Mouse (Mus musculus) hindlimb bud, embryonic 11.5 days (tissue): ENCODE measurements at regions not wholly inside any gene's neighbourhood (a gene's known extent, or its start where the extent isn't known, plus 50 kb on each side); places are given as distances from the start of the nearest gene placed in this dataset.

Experiments
- DNase-seq: peaks from one replicate; pipeline ENCODE4 v3.0.0-alpha.2; 2012; ENCODE audit warnings: low read depth, low spot score; ENCODE audit errors: extremely low spot score

GRCm38 (mm10) chr6:94776585-94776984, 76.6 kb upstream of the Lrig1 start:
- no peak for DNase-seq

GRCm38 (mm10) chr6:94774871-94775270, 74.9 kb upstream of the Lrig1 start:
- no peak for DNase-seq

- DNase-seq = no peak
Observed at GRCm38 (mm10) chr6:94773604-94774486, 73.9 kb upstream of the Lrig1 start.

- no peak for DNase-seq
Observed at GRCm38 (mm10) chr6:94772868-94773603, 73.1 kb upstream of the Lrig1 start.

- DNase-seq = no peak
Observed at GRCm38 (mm10) chr6:94772391-94772790, 72.4 kb upstream of the Lrig1 start.

GRCm38 (mm10) chr6:94768230-94768629, 68.3 kb upstream of the Lrig1 start:
- DNase-seq = no peak

- DNase-seq = no peak
Observed at GRCm38 (mm10) chr6:94765724-94766123, 65.8 kb upstream of the Lrig1 start.

- no peak for DNase-seq
Observed at GRCm38 (mm10) chr6:94761341-94761740, 61.4 kb upstream of the Lrig1 start.

- no peak for DNase-seq
Observed at GRCm38 (mm10) chr6:94760629-94761111, 60.7 kb upstream of the Lrig1 start.

- DNase-seq = no peak
Observed at GRCm38 (mm10) chr6:94759649-94760048, 59.7 kb upstream of the Lrig1 start.

- no peak for DNase-seq
Observed at GRCm38 (mm10) chr6:94756006-94756405, 56.0 kb upstream of the Lrig1 start.

- DNase-seq = no peak
Observed at GRCm38 (mm10) chr6:94755297-94755831, 55.4 kb upstream of the Lrig1 start.

- no peak for DNase-seq
Observed at GRCm38 (mm10) chr6:94754522-94754921, 54.6 kb upstream of the Lrig1 start.

- DNase-seq = no peak
Observed at GRCm38 (mm10) chr6:94751101-94751440, 51.1 kb upstream of the Lrig1 start.

GRCm38 (mm10) chr6:94750228-94751100, 50.5 kb upstream of the Lrig1 start:
- no peak for DNase-seq
